Mouse (Mus musculus) hindbrain, embryonic 13.5 days (tissue): Measurements from ENCODE around the gene Rps29. TPM values are rescaled to one million over a fixed set of nuclear protein-coding genes. Genes with fewer than 3 reads are reported as not detected.

Experiments
- ATAC-seq: fragments of 200-750 bp; cut with Nextera tagmentation; 2 replicates; pipeline ENCODE4 v1.8.0; 2017; ENCODE audit warnings: moderate TSS enrichment; ENCODE audit not compliant: low FRiP score
- H3K27ac ChIP-seq: fragments of 300-500 bp; sonication (generic); 2 replicates; pipeline ENCODE4 v1.5.1; 2015; ENCODE audit warnings: inconsistent platforms, mild to moderate bottlenecking, moderate library complexity
- H3K27me3 ChIP-seq: fragments of 300-500 bp; sonication (generic); 2 replicates; pipeline ENCODE4 v1.6.1; 2015; ENCODE audit warnings: mild to moderate bottlenecking, inconsistent platforms
- H3K36me3 ChIP-seq: fragments of 300-500 bp; sonication (generic); 2 replicates; pipeline ENCODE4 v1.6.1; 2015; ENCODE audit warnings: mild to moderate bottlenecking, inconsistent platforms
- H3K4me1 ChIP-seq: fragments of 300-500 bp; sonication (generic); replicated peaks from 2 replicates; pipeline ENCODE4 v1.6.1; 2015; ENCODE audit warnings: inconsistent platforms
- H3K4me2 ChIP-seq: fragments of 300-500 bp; sonication (generic); 2 replicates; pipeline ENCODE4 v1.6.1; 2015; ENCODE audit warnings: inconsistent platforms, mild to moderate bottlenecking, moderate library complexity
- H3K4me3 ChIP-seq: fragments of 300-500 bp; sonication (generic); 2 replicates; pipeline ENCODE4 v1.5.1; 2015; ENCODE audit warnings: mild to moderate bottlenecking, inconsistent platforms
- H3K9ac ChIP-seq: fragments of 300-500 bp; sonication (generic); 2 replicates; pipeline ENCODE4 v1.6.1; 2015; ENCODE audit warnings: mild to moderate bottlenecking, inconsistent platforms
- H3K9me3 ChIP-seq: fragments of 300-500 bp; sonication (generic); 2 replicates; pipeline ENCODE4 v1.6.1; 2016; ENCODE audit warnings: inconsistent platforms
- WGBS: fragments of 180-500 bp; shearing (Covaris S2); methylation state at CpG from one replicate; pipeline ENCODE4 v1.1.7; 2015; 5-methylcytosine and 5-hydroxymethylcytosine counted together
- polyA plus RNA-seq: library from polyadenylated mRNA; unstranded; fragments of >200 nt; fragmentation: Nextera tagmentation; extraction: Ambion mirVana; gene quantifications from 2 replicates; pipeline ENCODE4 v1.2.1, GENCODE M21; 2015

Rps29 gene
- polyA plus RNA-seq, 1 experiment from 2014 or later = 1,397 TPM

GRCm38 (mm10) chr12:69147166-69147735 is 11.7 kb downstream of the Rps29 start:
- no peak overlapping the region for H3K4me3 ChIP-seq
- no peak overlapping the region for H3K9ac ChIP-seq
- H3K27me3 ChIP-seq = no peaks in the 10 kb centered on the region
- no peak overlapping the region for H3K27ac ChIP-seq
- H3K4me2 ChIP-seq = no peak overlapping the region
- 97% methylated on average over 5 of the region's 5 CpGs for WGBS
- ATAC-seq = no peak
- no peaks in the 10 kb centered on the region for H3K36me3 ChIP-seq
- no peaks in the 10 kb centered on the region for H3K9me3 ChIP-seq
- no peaks in the 10 kb centered on the region for H3K4me1 ChIP-seq

GRCm38 (mm10) chr12:69143460-69143859 is 15.5 kb downstream of the Rps29 start:
- no peaks in the 10 kb centered on the region for H3K27me3 ChIP-seq
- ATAC-seq = no peak
- 73% methylated on average over 6 of the region's 6 CpGs for WGBS

GRCm38 (mm10) chr12:69139841-69140240 is 19.1 kb downstream of the Rps29 start:
- Histone ChIP-seq H3K4me2 (no peak overlapping the region), H3K27ac (no peak overlapping the region), H3K4me1 (no peaks in the 10 kb centered on the region), H3K27me3 (no peaks in the 10 kb centered on the region), H3K9me3 (no peaks in the 10 kb centered on the region), H3K9ac (no peak overlapping the region), H3K36me3 (no peaks in the 10 kb centered on the region), H3K4me3 (no peak overlapping the region)
- ATAC-seq = no peak
- 96% methylated on average over 7 of the region's 7 CpGs for WGBS

More at GRCm38 (mm10) chr12:69143460-69143859, 15.5 kb downstream of the Rps29 start:
- H3K36me3 ChIP-seq = no peaks in the 10 kb centered on the region
- H3K4me2 ChIP-seq = no peak overlapping the region
- H3K27ac ChIP-seq = no peak overlapping the region
- H3K9me3 ChIP-seq = no peaks in the 10 kb centered on the region
- no peaks in the 10 kb centered on the region for H3K4me1 ChIP-seq
- H3K9ac ChIP-seq = no peak overlapping the region
- H3K4me3 ChIP-seq = no peak overlapping the region

- H3K9ac ChIP-seq = no peak overlapping the region
- no peaks in the 10 kb centered on the region for H3K27me3 ChIP-seq
- WGBS = 90% methylated on average over 3 of the region's 3 CpGs
- no peaks in the 10 kb centered on the region for H3K4me1 ChIP-seq
- no peak overlapping the region for H3K4me2 ChIP-seq
- H3K36me3 ChIP-seq = no peaks in the 10 kb centered on the region
- H3K9me3 ChIP-seq = no peaks in the 10 kb centered on the region
- no peak overlapping the region for H3K27ac ChIP-seq
- no peak for ATAC-seq
- no peak overlapping the region for H3K4me3 ChIP-seq
These were observed 19.8 kb downstream of the Rps29 start for GRCm38 (mm10) chr12:69139201-69139600.

- Histone ChIP-seq H3K36me3 (no peaks in the 10 kb centered on the region), H3K4me1 (peaks cover 5% of the 10 kb centered on the region; the same call in 1 of the 2 replicates), H3K4me2 (no peak overlapping the region), H3K9me3 (no peaks in the 10 kb centered on the region), H3K27ac (no peak overlapping the region), H3K4me3 (no peak overlapping the region), H3K9ac (no peak overlapping the region), H3K27me3 (no peaks in the 10 kb centered on the region)
- WGBS = 10% methylated on average over 10 of the region's 10 CpGs
- ATAC-seq = no peak
These were observed 27.0 kb downstream of the Rps29 start for GRCm38 (mm10) chr12:69131981-69132380.

GRCm38 (mm10) chr12:69131267-69131666 is 27.7 kb downstream of the Rps29 start:
- ATAC-seq = no peak
- Histone ChIP-seq H3K27me3 (no peaks in the 10 kb centered on the region), H3K4me3 (no peak overlapping the region), H3K27ac (no peak overlapping the region), H3K4me2 (no peak overlapping the region), H3K9ac (no peak overlapping the region), H3K4me1 (peaks cover 5% of the 10 kb centered on the region; the same call in 1 of the 2 replicates), H3K9me3 (no peaks in the 10 kb centered on the region), H3K36me3 (no peaks in the 10 kb centered on the region)
- WGBS = 85% methylated on average over 6 of the region's 6 CpGs

GRCm38 (mm10) chr12:69130486-69130885 is 28.5 kb downstream of the Rps29 start:
- 0 out of 2 replicates have a peak overlapping the region, but pooled peaks have one; percentile 0 for H3K4me3 ChIP-seq
- no peak overlapping the region for H3K9ac ChIP-seq
- 76% methylated on average over 12 of the region's 12 CpGs for WGBS
- H3K4me1 ChIP-seq = peaks cover 5% of the 10 kb centered on the region; the same call in 1 of the 2 replicates
- H3K9me3 ChIP-seq = no peaks in the 10 kb centered on the region
- no peaks in the 10 kb centered on the region for H3K36me3 ChIP-seq
- H3K4me2 ChIP-seq = peak overlapping the region; percentile 37
- no peaks in the 10 kb centered on the region for H3K27me3 ChIP-seq
- H3K27ac ChIP-seq = no peak overlapping the region
- no peak for ATAC-seq

GRCm38 (mm10) chr12:69129634-69130310 is 29.2 kb downstream of the Rps29 start:
- Histone ChIP-seq H3K27ac (no peak overlapping the region), H3K4me2 (peak overlapping the region; percentile 37), H3K4me3 (no peak overlapping the region), H3K9me3 (no peaks in the 10 kb centered on the region), H3K36me3 (no peaks in the 10 kb centered on the region), H3K27me3 (no peaks in the 10 kb centered on the region), H3K9ac (no peak overlapping the region), H3K4me1 (peaks cover 5% of the 10 kb centered on the region; the same call in 1 of the 2 replicates)
- WGBS = 42% methylated on average over 18 of the region's 18 CpGs
- ATAC-seq = no peak

- peaks cover 5% of the 10 kb centered on the region; the same call in 1 of the 2 replicates for H3K4me1 ChIP-seq
- no peak overlapping the region for H3K27ac ChIP-seq
- ATAC-seq = no peak
- H3K9me3 ChIP-seq = no peaks in the 10 kb centered on the region
- no peak overlapping the region for H3K9ac ChIP-seq
- no peaks in the 10 kb centered on the region for H3K36me3 ChIP-seq
- 93% methylated on average over 3 of the region's 3 CpGs for WGBS
- H3K27me3 ChIP-seq = no peaks in the 10 kb centered on the region
- H3K4me2 ChIP-seq = no peak overlapping the region
- no peak overlapping the region for H3K4me3 ChIP-seq
These were observed 31.4 kb downstream of the Rps29 start for GRCm38 (mm10) chr12:69127626-69128025.

- no peak overlapping the region for H3K27ac ChIP-seq
- H3K4me3 ChIP-seq = no peak overlapping the region
- H3K4me2 ChIP-seq = no peak overlapping the region
- ATAC-seq = no peak
- 93% methylated on average over 5 of the region's 5 CpGs for WGBS
- no peaks in the 10 kb centered on the region for H3K36me3 ChIP-seq
- H3K4me1 ChIP-seq = peaks cover 5% of the 10 kb centered on the region; the same call in 1 of the 2 replicates
- no peaks in the 10 kb centered on the region for H3K9me3 ChIP-seq
- H3K9ac ChIP-seq = no peak overlapping the region
- no peaks in the 10 kb centered on the region for H3K27me3 ChIP-seq
These were observed 31.8 kb downstream of the Rps29 start for GRCm38 (mm10) chr12:69127170-69127569.

GRCm38 (mm10) chr12:69125066-69125465 is 33.9 kb downstream of the Rps29 start:
- H3K9me3 ChIP-seq = no peaks in the 10 kb centered on the region

GRCm38 (mm10) chr12:69122801-69123200 is 36.2 kb downstream of the Rps29 start:
- Histone ChIP-seq H3K27me3 (no peaks in the 10 kb centered on the region), H3K27ac (no peak overlapping the region), H3K4me1 (no peaks in the 10 kb centered on the region), H3K9me3 (no peaks in the 10 kb centered on the region), H3K36me3 (no peaks in the 10 kb centered on the region), H3K4me2 (no peak overlapping the region), H3K9ac (no peak overlapping the region), H3K4me3 (no peak overlapping the region)
- 92% methylated on average over 11 of the region's 11 CpGs for WGBS
- no peak for ATAC-seq

More at GRCm38 (mm10) chr12:69125066-69125465, 33.9 kb downstream of the Rps29 start:
- 95% methylated on average over 5 of the region's 5 CpGs for WGBS
- Histone ChIP-seq H3K4me1 (peaks cover 2% of the 10 kb centered on the region; the same call in 1 of the 2 replicates), H3K36me3 (no peaks in the 10 kb centered on the region), H3K4me3 (no peak overlapping the region), H3K27ac (no peak overlapping the region), H3K9ac (no peak overlapping the region), H3K27me3 (no peaks in the 10 kb centered on the region), H3K4me2 (no peak overlapping the region)
- ATAC-seq = no peak

GRCm38 (mm10) chr12:69119908-69120307 is 39.1 kb downstream of the Rps29 start:
- H3K27ac ChIP-seq = no peak overlapping the region
- H3K9ac ChIP-seq = no peak overlapping the region
- H3K4me2 ChIP-seq = no peak overlapping the region
- H3K4me3 ChIP-seq = no peak overlapping the region
- no peaks in the 10 kb centered on the region for H3K36me3 ChIP-seq
- 85% methylated on average over 6 of the region's 6 CpGs for WGBS
- no peaks in the 10 kb centered on the region for H3K9me3 ChIP-seq
- no peaks in the 10 kb centered on the region for H3K4me1 ChIP-seq
- no peak for ATAC-seq
- no peaks in the 10 kb centered on the region for H3K27me3 ChIP-seq
